Mouse (Mus musculus): Measurements from ENCODE around the gene Rsph3a. TPM values are rescaled to one million over a fixed set of nuclear protein-coding genes. Genes with fewer than 3 reads are reported as not detected.
A peak's percentile ranks its signal among the peaks of the same experiment; 100 is the strongest.
"Not testable (repeated sequence)": the region's sequence is repeated elsewhere in the genome, so short reads cannot be mapped to it uniquely, and the experiment has no call there.

Gene Rsph3a
- polyA plus RNA-seq, 1 experiment from 2014 or later = 63.5 TPM

- Histone ChIP-seq H3K27ac (replicated peaks in 1 of 2; ENCODE audit: control insufficient read depth in 1 of 2, insufficient read depth in 1 of 2, low read depth in 2 of 2, low read length in 2 of 2) (no peak overlapping the region), H3K36me3 (ENCODE audit: control insufficient read depth, insufficient read depth, low read length) (no peaks in the 10 kb centered on the region), H3K27me3 (ENCODE audit: control insufficient read depth, insufficient read depth, low read length) (no peaks in the 10 kb centered on the region), H3K4me2 (ENCODE audit: low read length) (no peak overlapping the region), H3K4me1 (ENCODE audit: control insufficient read depth in 2 of 2, insufficient read depth in 2 of 2, low read length in 2 of 2) (no peaks in the 10 kb centered on the region), H3K9ac (ENCODE audit: low read length) (no peak overlapping the region), H3K4me3 (ENCODE audit: control insufficient read depth in 1 of 2, insufficient read depth in 1 of 2, low read depth in 1 of 2, low read length in 2 of 2) (no peak overlapping the region), H3K9me3 (ENCODE audit: control insufficient read depth, low read length) (no peaks in the 10 kb centered on the region)
- WGBS = 76% methylated on average over 13 of the region's 13 CpGs
- ATAC-seq (ENCODE audit: insufficient number of reproducible peaks, insufficient read depth, low FRiP score, low read depth) = no peak
Observed at GRCm38 (mm10) chr17:7931096-7931990, 14.1 kb upstream of the Rsph3a start.

GRCm38 (mm10) chr17:7932121-7932520, 13.3 kb upstream of the Rsph3a start:
- H3K4me1 ChIP-seq (ENCODE audit: control insufficient read depth in 2 of 2, insufficient read depth in 2 of 2, low read length in 2 of 2); ATAC-seq (ENCODE audit: insufficient number of reproducible peaks, insufficient read depth, low FRiP score, low read depth); H3K9me3 ChIP-seq (ENCODE audit: control insufficient read depth, low read length); H3K9ac ChIP-seq (ENCODE audit: low read length); H3K27me3 ChIP-seq (ENCODE audit: control insufficient read depth, insufficient read depth, low read length); H3K4me3 ChIP-seq (ENCODE audit: control insufficient read depth in 1 of 2, insufficient read depth in 1 of 2, low read depth in 1 of 2, low read length in 2 of 2); H3K4me2 ChIP-seq (ENCODE audit: low read length); H3K36me3 ChIP-seq (ENCODE audit: control insufficient read depth, insufficient read depth, low read length); H3K27ac ChIP-seq (replicated peaks in 1 of 2; ENCODE audit: control insufficient read depth in 1 of 2, insufficient read depth in 1 of 2, low read depth in 2 of 2, low read length in 2 of 2): not testable (repeated sequence)
- 66% methylated on average over 3 of the region's 8 CpGs for WGBS

- ATAC-seq (ENCODE audit: insufficient number of reproducible peaks, insufficient read depth, low FRiP score, low read depth) = no peak
- Histone ChIP-seq H3K4me2 (ENCODE audit: low read length) (no peak overlapping the region), H3K9me3 (ENCODE audit: control insufficient read depth, low read length) (no peaks in the 10 kb centered on the region), H3K36me3 (ENCODE audit: control insufficient read depth, insufficient read depth, low read length) (no peaks in the 10 kb centered on the region), H3K4me3 (ENCODE audit: control insufficient read depth in 1 of 2, insufficient read depth in 1 of 2, low read depth in 1 of 2, low read length in 2 of 2) (no peak overlapping the region), H3K9ac (ENCODE audit: low read length) (no peak overlapping the region; the same call in 1 of the 2 replicates), H3K27ac (replicated peaks in 1 of 2; ENCODE audit: control insufficient read depth in 1 of 2, insufficient read depth in 1 of 2, low read depth in 2 of 2, low read length in 2 of 2) (no peak overlapping the region), H3K4me1 (ENCODE audit: control insufficient read depth in 2 of 2, insufficient read depth in 2 of 2, low read length in 2 of 2) (peaks cover 0 to under 1% of the 10 kb centered on the region in 2 experiments; a peak in 2 of 4 replicates), H3K27me3 (ENCODE audit: control insufficient read depth, insufficient read depth, low read length) (no peaks in the 10 kb centered on the region)
- WGBS = 46% methylated on average over 8 of the region's 8 CpGs
Observed at GRCm38 (mm10) chr17:7939640-7940039, 5.8 kb upstream of the Rsph3a start.

GRCm38 (mm10) chr17:7946053-7946627, 726 bp downstream of the Rsph3a start:
- peak; percentile 45 for ATAC-seq (ENCODE audit: insufficient number of reproducible peaks, insufficient read depth, low FRiP score, low read depth)
- WGBS = 0% methylated on average over 16 of the region's 27 CpGs
- peak overlapping the region; percentile 49 to 74 for H3K4me3 ChIP-seq (ENCODE audit: control insufficient read depth in 1 of 2, insufficient read depth in 1 of 2, low read depth in 1 of 2, low read length in 2 of 2)
- peak overlapping the region; percentile 24 to 45; a peak in 1 of 4 replicates for H3K27ac ChIP-seq (replicated peaks in 1 of 2; ENCODE audit: control insufficient read depth in 1 of 2, insufficient read depth in 1 of 2, low read depth in 2 of 2, low read length in 2 of 2)
- H3K36me3 ChIP-seq (ENCODE audit: control insufficient read depth, insufficient read depth, low read length); H3K9me3 ChIP-seq (ENCODE audit: control insufficient read depth, low read length); H3K4me1 ChIP-seq (ENCODE audit: control insufficient read depth in 2 of 2, insufficient read depth in 2 of 2, low read length in 2 of 2); H3K27me3 ChIP-seq (ENCODE audit: control insufficient read depth, insufficient read depth, low read length): not testable (repeated sequence)
- H3K4me2 ChIP-seq (ENCODE audit: low read length) = peak overlapping the region; percentile 66
- H3K9ac ChIP-seq (ENCODE audit: low read length) = peak overlapping the region; percentile 62

GRCm38 (mm10) chr17:7951333-7951732, 5.9 kb downstream of the Rsph3a start:
- not testable (repeated sequence) for H3K9me3 ChIP-seq (ENCODE audit: control insufficient read depth, low read length)
- WGBS = no CpG with 5 or more reads among the region's 4 CpGs

GRCm38 (mm10) chr17:7957242-7957641, 11.8 kb downstream of the Rsph3a start:
- not testable (repeated sequence) for H3K27me3 ChIP-seq (ENCODE audit: control insufficient read depth, insufficient read depth, low read length); H3K9me3 ChIP-seq (ENCODE audit: control insufficient read depth, low read length); H3K27ac ChIP-seq (replicated peaks in 1 of 2; ENCODE audit: control insufficient read depth in 1 of 2, insufficient read depth in 1 of 2, low read depth in 2 of 2, low read length in 2 of 2); H3K36me3 ChIP-seq (ENCODE audit: control insufficient read depth, insufficient read depth, low read length); H3K4me1 ChIP-seq (ENCODE audit: control insufficient read depth in 2 of 2, insufficient read depth in 2 of 2, low read length in 2 of 2); H3K4me2 ChIP-seq (ENCODE audit: low read length); H3K9ac ChIP-seq (ENCODE audit: low read length); ATAC-seq (ENCODE audit: insufficient number of reproducible peaks, insufficient read depth, low FRiP score, low read depth); H3K4me3 ChIP-seq (ENCODE audit: control insufficient read depth in 1 of 2, insufficient read depth in 1 of 2, low read depth in 1 of 2, low read length in 2 of 2)
- WGBS = 95% methylated on average over 7 of the region's 9 CpGs

More at GRCm38 (mm10) chr17:7951333-7951732, 5.9 kb downstream of the Rsph3a start:
- not testable (repeated sequence) for H3K4me2 ChIP-seq (ENCODE audit: low read length); H3K4me3 ChIP-seq (ENCODE audit: control insufficient read depth in 1 of 2, insufficient read depth in 1 of 2, low read depth in 1 of 2, low read length in 2 of 2); H3K4me1 ChIP-seq (ENCODE audit: control insufficient read depth in 2 of 2, insufficient read depth in 2 of 2, low read length in 2 of 2); H3K27me3 ChIP-seq (ENCODE audit: control insufficient read depth, insufficient read depth, low read length); H3K36me3 ChIP-seq (ENCODE audit: control insufficient read depth, insufficient read depth, low read length); ATAC-seq (ENCODE audit: insufficient number of reproducible peaks, insufficient read depth, low FRiP score, low read depth); H3K9ac ChIP-seq (ENCODE audit: low read length); H3K27ac ChIP-seq (replicated peaks in 1 of 2; ENCODE audit: control insufficient read depth in 1 of 2, insufficient read depth in 1 of 2, low read depth in 2 of 2, low read length in 2 of 2)

GRCm38 (mm10) chr17:7963333-7963732, 17.9 kb downstream of the Rsph3a start:
- H3K9me3 ChIP-seq (ENCODE audit: control insufficient read depth, low read length); H3K27ac ChIP-seq (replicated peaks in 1 of 2; ENCODE audit: control insufficient read depth in 1 of 2, insufficient read depth in 1 of 2, low read depth in 2 of 2, low read length in 2 of 2); H3K36me3 ChIP-seq (ENCODE audit: control insufficient read depth, insufficient read depth, low read length); H3K4me1 ChIP-seq (ENCODE audit: control insufficient read depth in 2 of 2, insufficient read depth in 2 of 2, low read length in 2 of 2); H3K4me3 ChIP-seq (ENCODE audit: control insufficient read depth in 1 of 2, insufficient read depth in 1 of 2, low read depth in 1 of 2, low read length in 2 of 2); H3K27me3 ChIP-seq (ENCODE audit: control insufficient read depth, insufficient read depth, low read length); H3K9ac ChIP-seq (ENCODE audit: low read length); ATAC-seq (ENCODE audit: insufficient number of reproducible peaks, insufficient read depth, low FRiP score, low read depth); H3K4me2 ChIP-seq (ENCODE audit: low read length): not testable (repeated sequence)
- WGBS = 66% methylated on average over 4 of the region's 4 CpGs

Measured in heart, embryonic 14.5 days (tissue).